Mouse (Mus musculus) erythroblast, adult 5-6 weeks (primary cell): ENCODE results near the gene Adamts15. TPM values are rescaled to one million over a fixed set of nuclear protein-coding genes. Genes with fewer than 3 reads are reported as not detected.

Experiments
- ATAC-seq: replicated peaks from 2 replicates; pipeline ENCODE4 v1.8.0; 2016; ENCODE audit warnings: moderate number of reproducible peaks, mild to moderate bottlenecking, moderate TSS enrichment, inconsistent platforms; ENCODE audit not compliant: poor library complexity, low FRiP score, severe bottlenecking
- total RNA-seq, 2 experiments: library from RNA; stranded (forward) in 1 of 2; stranded (reverse) in 1 of 2; fragments of 150-400 nt in 1 of 2; fragments of 200-764, 138-1000 nt in 1 of 2; gene quantifications; 2 replicates each; pipeline versions ENCODE4 v1.2.3 to v1.2.4; 2015 to 2017; ENCODE audit warnings: low replicate concordance in 2 of 2

Adamts15 gene
- total RNA-seq, 2 experiments from 2014 or later = not detected

DNA sequence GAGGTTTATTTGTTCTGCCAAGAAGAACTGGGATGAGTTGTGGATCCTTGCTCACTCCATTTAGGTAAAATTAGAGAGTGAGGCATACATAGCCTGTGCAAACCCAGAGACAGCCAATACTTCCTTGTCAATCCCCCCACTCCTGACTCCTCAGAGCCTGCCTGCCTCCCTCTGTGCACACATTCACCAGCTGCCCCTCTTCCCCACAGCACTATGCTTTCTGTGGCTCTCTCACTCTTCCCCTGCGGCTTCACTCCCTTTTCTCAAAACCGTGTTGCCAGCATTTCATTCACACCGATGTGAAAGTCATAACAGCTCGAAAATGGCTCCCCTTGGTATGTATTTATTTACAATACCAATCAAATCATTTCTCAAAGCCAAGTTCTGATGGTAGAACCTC, 10.1 kb upstream of the Adamts15 start:
- no peak for ATAC-seq

DNA sequence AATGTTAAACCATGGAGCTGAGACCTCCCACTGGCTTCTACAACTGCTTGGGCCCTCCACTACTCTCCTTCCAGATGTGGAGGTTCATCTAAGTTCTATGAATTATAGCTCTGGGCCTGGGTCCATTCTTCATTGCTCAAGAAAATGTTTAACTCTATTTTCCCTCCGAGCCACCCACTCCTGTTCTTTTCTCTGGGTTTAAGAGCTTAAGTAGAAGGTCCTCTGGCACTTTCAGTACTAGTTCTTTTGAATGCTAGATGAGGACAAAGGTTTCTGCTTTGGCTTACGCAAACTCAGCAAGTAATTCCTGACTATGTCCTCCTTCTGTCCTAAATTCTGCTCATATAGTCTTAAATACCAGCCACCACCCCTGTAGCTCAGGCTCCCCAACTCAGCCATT, 6.5 kb upstream of the Adamts15 start:
- ATAC-seq = no peak

DNA sequence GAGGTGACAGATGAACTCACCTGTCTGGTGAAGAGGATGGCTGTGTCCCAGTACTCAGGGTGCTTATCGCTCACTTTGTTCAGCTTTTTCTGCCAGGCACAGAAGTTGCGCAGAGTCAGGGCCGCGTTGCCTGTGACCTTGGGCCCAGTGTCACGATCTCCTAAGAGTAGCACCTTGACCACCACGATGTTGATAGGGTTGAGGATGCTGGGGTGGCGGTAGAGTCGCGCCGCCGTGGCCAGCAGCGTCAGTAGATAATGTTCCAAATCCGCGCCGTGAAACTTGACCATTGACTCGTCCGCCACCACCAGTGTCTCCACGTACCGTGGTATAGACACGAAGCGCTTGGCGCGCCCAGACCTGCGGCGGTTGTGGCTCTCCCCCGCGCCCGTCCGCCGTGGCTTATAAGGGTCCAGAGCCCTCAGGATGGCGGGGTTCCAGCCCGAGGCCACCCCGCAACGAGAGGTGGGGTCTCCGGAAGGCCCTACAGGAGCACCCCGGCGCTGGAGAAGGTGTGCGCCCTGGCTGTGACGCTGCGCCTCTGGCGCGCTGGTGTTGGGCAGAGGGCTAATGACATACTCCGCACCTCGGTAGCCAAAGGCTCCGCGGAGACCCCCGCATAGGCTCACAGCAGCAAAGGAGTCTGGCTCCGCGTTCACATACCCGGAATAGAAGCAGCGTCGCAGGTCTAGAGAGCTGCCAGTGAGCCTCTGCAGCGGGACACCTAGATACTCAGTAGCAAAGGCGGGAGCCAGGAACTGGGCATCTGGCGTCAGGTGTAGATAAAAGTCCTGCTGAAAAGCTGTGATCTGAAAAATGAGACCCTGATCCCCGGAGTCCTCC, 770 bp downstream of the Adamts15 start:
- ATAC-seq = no peak

DNA sequence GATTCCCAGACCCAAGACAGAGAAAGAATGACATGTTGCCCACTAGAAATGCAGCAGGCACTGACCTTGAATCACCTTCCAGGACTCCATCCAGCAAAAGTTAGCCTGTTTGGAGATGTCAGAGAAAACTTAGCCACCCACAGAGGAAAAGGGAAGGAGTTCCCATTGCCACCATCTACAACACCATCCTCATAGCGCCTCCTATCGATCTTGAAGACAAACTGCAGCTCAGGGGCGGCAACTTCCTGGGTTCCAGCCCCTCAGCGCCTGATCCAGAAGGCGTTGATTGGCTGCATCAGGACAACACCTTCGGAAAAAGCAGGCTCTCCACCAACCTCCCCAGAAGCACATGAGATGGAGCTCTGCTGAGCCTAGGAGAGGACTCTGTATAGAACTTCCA, 1.5 kb downstream of the Adamts15 start:
- ATAC-seq = no peak

DNA sequence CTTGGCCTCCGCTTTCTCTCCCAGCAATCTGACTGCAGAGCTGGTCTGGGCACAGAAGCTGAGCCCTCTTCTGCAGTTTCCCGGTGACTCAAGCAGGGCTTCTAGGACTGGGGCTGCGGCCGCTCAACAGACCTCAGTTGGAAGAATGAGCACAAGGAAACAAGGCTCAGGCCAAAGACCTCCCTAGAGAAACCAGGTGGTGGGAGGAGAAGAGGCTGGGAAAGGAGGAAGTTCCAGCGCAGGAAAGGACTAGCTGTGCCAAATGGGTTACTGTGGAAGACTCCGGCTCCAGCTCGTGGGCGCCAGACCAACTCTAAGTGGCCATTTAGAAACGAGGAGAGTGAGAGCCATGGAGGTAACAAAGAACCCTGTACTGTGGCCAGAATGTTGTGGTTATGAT, 2.6 kb downstream of the Adamts15 start:
- no peak for ATAC-seq

DNA sequence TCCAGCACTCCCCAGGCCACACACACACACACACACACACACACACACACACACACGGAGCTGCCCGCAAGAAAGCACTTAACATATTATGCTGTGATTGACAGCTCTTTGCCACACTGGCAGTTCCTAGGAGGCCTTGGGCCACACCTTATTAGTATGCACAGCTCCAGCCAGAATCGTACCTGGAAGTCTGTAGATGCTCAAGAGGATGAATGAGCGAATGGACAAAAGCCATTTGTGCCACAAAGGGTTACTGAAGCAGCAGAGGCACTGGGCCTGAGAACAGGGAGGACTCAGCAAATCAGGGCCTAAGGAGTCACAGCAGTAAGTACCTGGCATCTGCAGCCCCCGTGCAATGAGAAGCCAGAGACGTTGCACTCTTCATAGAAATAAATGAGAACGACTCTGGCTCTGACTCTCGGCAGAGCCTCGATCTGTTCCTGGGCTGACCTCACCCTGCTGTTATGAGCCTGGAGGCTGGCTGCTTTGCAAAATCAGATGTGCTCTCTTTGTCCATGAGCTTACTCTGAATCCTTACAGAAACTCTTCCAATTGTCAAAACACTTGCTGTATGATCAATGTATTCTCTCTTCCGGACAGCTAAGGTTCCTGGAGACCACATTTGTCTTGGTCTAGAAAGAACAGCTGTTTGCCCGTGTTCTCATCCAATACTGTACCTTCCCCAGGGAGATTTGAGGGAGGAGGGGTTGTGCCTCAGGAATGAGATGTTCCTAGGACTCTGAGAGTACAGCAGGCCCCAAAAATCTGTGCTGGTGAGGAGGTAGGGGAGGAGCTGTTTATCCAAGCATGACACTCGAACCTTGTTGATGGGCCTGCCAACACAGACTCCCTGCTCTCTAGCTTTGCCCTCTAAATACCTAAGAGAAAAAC, 3.5 kb downstream of the Adamts15 start:
- no peak for ATAC-seq

DNA sequence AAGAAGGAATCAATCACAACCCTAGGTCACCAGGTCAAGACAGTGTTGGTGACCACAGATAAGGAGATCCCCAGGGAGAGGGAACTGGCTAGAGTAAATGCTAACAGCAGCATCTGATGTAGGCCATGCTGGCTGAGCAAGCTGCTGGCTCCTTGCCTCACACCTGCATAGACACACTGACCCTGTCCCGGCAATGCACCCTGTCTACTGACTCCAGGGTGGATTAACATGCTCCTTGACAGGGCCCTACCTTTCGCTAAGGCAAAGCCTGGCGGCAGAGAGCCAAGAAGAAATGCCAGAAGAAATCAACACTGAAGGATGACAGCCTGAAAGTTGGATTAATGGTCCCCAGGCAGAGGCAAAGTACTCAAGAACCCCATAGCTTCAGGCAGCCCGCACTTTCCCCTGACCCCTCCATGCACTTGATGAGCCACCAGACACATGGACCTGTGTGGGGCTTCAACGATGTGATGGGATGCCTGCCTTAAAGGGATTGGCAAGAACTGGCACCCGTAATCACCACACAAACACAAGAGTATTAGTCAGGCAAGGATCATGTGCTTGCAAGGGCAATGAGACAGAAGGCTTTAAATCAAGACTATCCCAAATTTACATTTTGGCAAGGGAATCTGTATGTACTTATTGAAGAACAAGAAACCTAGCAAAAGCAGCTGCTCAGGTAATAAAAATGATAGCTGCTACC, 5.8 kb downstream of the Adamts15 start:
- no peak for ATAC-seq

DNA sequence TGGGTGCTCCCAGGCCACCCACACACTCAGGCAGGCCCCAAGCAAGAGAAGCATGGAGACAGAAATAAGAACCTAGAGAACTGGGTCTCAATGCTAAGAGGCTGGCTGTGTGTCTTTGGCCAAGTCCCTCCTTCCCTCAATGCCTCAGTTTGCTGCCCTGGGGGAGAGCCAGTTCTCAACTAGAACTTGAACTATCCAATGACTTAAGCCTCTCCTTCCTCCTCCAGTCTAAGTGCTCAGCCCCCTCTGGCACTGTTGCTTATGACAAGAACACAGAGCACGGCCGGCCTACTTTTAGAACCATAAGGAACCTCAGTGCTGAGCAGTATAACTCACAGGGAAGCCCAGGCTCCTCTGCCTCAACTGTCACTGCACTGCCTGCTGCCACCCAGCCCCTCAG, 8.0 kb downstream of the Adamts15 start:
- no peak for ATAC-seq

DNA sequence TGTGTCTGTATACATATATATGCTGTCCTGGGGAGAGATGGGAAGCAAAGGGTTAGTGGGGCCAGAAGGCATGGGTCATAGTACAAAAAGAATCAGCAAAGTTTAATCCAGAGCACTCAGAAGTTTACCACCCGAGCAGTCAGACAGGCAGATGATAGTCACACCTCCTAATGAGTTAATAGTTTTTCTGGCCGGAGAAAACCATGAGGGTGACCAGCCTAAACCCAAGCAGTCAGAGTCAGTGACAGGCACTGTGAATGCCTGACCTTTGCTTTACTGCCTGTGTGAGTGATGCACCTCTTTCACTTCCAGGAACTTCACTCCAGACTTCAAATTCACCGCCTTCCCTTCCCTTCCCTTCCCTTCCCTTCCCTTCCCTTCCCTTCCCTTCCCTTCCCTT, 8.8 kb downstream of the Adamts15 start:
- no peak for ATAC-seq

DNA sequence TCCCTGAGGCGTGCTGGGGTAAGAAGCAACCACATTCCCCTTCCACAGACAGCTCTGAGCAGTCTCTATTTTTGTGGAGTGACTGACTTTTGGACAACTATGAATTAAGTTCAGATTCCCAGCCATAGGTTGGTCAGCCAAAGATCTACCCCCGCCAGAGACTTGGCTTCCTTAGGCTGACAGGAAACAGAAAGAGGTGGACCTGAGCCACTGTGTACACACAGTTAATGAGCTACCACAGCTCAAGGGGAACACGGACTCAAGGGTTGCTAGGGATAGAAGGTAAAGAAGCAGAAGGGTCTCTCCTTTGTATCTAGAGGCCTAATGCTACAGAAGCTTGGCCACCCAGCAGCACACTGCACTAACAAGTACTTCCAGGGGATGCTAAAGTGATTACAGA, 10.1 kb downstream of the Adamts15 start:
- ATAC-seq = no peak

DNA sequence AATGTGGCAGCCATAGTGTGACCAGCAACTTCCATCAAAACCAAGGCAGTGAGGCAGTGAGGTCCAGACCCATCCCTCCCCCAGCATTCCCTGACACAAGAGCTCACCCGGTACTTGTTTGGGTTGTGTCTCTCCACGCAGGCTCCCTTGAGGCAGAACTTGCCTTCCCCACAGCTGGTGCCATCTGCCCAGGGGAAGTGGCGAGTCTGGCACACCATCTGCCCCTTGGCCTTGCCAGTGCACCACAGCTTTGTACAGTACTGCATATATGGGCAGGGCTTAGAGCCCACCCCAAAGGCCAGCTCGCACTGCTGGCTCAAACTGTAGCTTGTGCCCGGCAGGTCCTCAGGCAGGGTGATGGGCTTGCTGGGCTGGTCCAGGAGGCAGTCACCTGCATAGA, 11.8 kb downstream of the Adamts15 start:
- ATAC-seq = no peak

DNA sequence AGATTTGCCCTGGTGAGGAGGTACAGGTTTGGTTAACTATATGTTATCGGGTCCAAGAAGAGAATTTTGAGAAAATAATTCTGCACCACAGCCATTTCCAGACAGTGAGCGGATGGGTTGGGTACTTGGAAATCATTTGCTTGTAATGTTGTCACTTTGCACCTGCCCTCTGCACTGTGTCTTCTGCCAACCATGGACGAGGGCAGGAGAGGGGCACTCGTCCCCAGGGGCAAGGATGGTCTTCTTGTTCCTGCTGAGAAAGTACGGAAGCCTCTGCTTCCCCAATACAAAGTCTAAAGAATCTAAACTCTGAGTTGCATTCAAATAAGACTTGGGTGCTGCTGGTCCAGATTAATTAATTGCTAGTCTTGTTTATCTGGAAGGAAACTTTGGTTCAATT, 13.3 kb downstream of the Adamts15 start:
- no peak for ATAC-seq

DNA sequence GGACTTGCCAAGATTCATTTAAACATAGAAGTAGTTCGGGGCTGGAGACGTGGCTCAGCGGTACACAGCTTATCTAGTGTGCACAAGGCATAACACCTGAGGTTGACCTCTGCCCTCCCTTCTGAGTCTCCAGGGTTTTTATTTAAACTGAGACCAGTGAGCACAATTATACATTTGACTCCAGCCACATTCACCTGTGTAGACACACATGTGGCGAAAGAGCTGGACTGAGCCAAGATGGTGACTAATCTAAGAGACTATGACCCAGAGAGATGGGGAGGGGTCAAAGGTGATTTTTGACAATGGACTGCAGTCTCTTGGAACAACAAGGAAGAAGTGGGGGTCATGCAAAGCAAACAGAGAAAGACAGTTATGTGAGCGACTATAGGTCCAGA, 14.0 kb downstream of the Adamts15 start:
- ATAC-seq = no peak

DNA sequence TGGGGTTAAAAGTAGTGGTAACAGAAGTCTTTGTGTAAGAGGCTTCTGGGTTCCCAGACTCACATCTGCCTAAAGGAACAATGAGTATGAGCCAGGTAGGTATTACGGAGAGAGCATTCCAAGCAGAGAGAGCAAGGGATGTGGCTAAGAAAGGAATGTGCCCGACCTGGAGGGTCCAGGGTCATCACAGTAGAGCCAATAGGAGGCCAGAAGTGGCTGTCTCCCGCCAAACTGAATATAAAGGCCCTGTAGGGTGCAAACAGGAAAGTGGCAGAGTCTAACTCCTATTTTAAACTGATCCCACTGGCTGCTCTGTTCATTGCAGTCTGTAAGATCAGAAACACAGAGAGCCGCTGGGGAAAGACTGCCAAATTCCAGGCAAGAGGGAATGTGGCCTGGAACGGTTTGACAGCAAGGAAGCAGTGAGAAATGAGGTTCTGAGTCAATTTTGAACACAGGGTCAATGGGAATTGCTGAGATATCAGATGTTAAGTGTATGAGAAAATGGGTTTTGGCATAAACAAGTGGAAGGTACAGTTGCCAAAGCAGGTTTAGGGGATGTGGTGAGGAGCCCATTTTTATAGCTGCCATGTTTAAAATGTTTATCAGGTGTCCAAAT, 14.5 kb downstream of the Adamts15 start:
- ATAC-seq = no peak

DNA sequence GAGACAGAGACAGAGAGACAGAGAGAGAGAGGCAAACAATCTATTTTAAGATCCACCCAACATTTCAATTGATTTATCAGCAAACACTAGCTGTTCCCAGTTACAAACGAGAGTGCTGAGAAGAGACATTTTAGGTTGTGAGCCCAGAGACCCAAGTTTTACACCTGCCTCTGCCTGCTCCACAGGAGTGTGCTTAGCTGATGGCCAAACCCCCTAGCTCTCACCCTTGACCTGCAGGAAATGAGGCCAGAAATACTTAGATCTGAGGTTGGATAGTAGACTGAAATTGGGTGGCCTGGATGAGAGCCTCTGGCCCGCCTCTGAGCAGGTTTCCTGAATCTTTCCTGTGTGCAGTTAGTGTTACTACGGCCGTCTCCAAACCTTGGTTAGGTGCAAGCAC, 15.8 kb downstream of the Adamts15 start:
- ATAC-seq = no peak

DNA sequence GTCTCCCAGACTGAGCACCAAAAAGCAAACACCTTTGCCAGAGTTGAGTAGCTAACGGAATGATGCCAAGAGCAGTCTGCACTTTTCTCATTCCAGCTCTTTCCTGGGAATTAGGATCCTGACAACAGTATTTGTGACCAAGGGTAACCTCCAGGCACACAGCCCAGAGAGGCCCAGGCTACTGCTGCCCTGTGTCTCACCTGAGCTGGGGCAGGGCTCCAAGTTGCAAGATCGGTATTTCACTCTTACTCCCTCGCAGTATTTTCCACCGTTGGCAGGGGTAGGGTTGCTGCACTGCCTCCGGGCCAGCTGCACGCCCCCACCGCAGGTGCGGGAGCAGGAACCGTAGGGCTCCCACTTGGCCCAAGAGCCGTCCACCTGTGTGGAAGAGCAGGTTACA, 16.4 kb downstream of the Adamts15 start:
- no peak for ATAC-seq

DNA sequence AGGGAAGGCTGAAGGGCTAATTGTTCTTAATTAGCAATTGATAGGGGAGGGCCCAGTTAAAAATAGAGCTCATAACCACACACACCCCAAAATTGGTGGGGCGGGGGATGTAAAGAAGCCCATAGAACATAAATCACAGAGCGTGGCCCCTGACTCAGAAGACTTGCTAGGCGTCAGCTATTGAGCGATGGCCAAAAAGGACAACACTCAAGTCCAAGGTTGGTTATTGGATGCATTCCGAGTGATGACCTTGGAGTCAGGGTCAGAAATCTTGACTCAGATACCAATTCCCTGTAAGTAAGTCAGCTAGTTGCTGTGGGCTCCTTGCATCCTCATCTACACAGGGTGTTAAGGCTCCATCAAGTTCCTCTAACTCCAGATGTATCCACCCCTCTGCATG, 19.0 kb downstream of the Adamts15 start:
- no peak for ATAC-seq

DNA sequence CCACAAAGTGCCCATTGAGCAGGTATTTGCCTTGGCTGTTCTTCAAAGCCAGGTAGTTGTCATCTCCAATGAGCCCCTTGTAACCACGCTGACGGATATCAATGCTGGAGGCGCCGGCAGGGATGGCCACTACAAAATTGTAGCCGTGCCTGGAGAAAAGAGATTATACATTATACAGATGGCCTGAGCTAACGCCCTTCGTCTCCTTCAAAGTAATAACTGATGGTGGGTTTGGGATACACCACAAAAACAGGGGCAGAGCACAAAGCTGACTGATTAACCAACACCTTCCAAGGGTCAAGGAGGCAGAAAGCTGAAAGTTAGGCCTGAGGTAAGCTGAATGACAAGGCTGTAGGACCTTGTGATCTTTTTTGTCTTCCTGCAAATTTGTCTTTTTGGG, 19.6 kb downstream of the Adamts15 start:
- ATAC-seq = no peak

DNA sequence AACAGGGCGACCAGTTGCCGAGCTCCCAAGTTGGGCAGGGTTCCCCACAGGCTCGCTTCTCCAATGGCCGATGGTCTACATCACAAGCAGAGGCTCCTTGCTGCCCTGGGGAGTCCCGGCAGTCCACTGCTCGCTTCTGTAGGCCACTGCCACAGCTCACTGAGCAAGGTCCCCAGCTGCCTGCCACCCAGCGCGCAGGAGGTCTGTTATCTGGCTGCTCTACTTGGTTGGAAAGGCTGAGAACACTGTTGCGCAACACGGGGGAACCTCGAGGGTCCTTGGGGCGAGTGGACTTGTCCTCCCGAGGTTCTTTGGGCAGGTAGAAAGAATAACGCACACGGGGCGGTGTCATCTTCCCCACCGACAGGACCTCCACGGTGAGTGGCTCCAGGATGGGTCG, 20.1 kb downstream of the Adamts15 start:
- ATAC-seq = no peak

DNA sequence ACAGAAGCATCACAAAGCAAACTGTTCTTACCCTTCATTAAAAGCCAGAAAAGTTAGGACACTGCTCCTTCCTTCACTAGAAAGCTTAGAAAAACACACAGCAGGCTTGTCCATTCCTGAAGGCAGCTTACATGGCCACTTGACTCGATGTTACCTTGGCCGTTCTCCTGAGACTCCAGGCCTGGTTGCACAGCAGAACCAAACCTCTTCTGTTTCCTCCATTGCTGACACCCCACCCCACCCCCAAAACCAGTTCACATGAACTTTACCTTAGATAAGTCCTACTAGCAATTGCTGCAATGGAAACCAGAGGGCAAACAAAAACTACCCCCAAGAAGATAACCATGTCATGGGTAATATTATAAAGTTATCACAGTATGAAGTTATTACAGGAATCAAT, 25.1 kb downstream of the Adamts15 start:
- no peak for ATAC-seq
